Mouse (Mus musculus) lung, embryonic 15.5 days (tissue): Measurements from ENCODE around the gene Kif24. TPM values are rescaled to one million over a fixed set of nuclear protein-coding genes. Genes with fewer than 3 reads are reported as not detected.

Source experiments
- polyA plus RNA-seq: library from polyadenylated mRNA; unstranded; fragments of >200 nt; fragmentation: Nextera tagmentation; extraction: Ambion mirVana; gene quantifications from 2 replicates; pipeline ENCODE4 v1.2.1, GENCODE M21; 2015

The Kif24 gene
- polyA plus RNA-seq, 1 experiment from 2014 or later: 8.3 TPM

Other genes starting within 250 kb of the Kif24 start
- gene Ubap2, start 189.7 kb downstream of the Kif24 start, polyA plus RNA-seq: 55.1 and 55.9 TPM in 2 replicates
- gene Dcaf12, start 150.0 kb downstream of the Kif24 start, polyA plus RNA-seq: 67.5 and 67.6 TPM in 2 replicates
- 47.7 and 53.9 TPM in 2 replicates for gene Ubap1, start 115.9 kb downstream of the Kif24 start, polyA plus RNA-seq
- gene Nudt2, start 264 bp upstream of the Kif24 start, polyA plus RNA-seq: 48.2 and 49.0 TPM in 2 replicates
- gene AI464131, start 38.2 kb upstream of the Kif24 start, polyA plus RNA-seq: 3.5 and 4.2 TPM in 2 replicates
- 6.4 and 7.3 TPM in 2 replicates for gene 1110017D15Rik, start 52.4 kb upstream of the Kif24 start, polyA plus RNA-seq
- gene Fam219a, start 104.7 kb upstream of the Kif24 start, polyA plus RNA-seq: 2.0 and 2.2 TPM in 2 replicates
- 2.9 and 3.3 TPM in 2 replicates for gene Dnaic1, start 104.9 kb upstream of the Kif24 start, polyA plus RNA-seq
- 8.1 and 9.7 TPM in 2 replicates for gene Enho, start 175.4 kb upstream of the Kif24 start, polyA plus RNA-seq
- gene Cntfr, start 232.2 kb upstream of the Kif24 start, polyA plus RNA-seq: 7.8 TPM in 2 replicates
- 131 and 136 TPM in 2 replicates for gene Il11ra1, start 235.1 kb upstream of the Kif24 start, polyA plus RNA-seq
- 80.4 and 89.8 TPM in 2 replicates for gene Rpp25l, start 248.6 kb upstream of the Kif24 start, polyA plus RNA-seq